Mouse (Mus musculus): ENCODE data around the gene Stk16.
"Not testable (repeated sequence)": the region's sequence is repeated elsewhere in the genome, so short reads cannot be mapped to it uniquely, and the experiment has no call there.

Stk16 gene

GRCm38 (mm10) chr1:75214442-75214841 is 3.8 kb downstream of the Stk16 start:
- DNase-seq = no peak

- no peak for DNase-seq
These were observed 4.2 kb downstream of the Stk16 start for GRCm38 (mm10) chr1:75214886-75215285.

GRCm38 (mm10) chr1:75215785-75216184 is 5.1 kb downstream of the Stk16 start:
- no peak for DNase-seq

GRCm38 (mm10) chr1:75216797-75217585 is 6.4 kb downstream of the Stk16 start:
- no peak for DNase-seq

GRCm38 (mm10) chr1:75217893-75218226 is 7.2 kb downstream of the Stk16 start:
- DNase-seq = no peak

GRCm38 (mm10) chr1:75218227-75219001 is 7.8 kb downstream of the Stk16 start:
- peak; percentile 72 for DNase-seq

- peak; percentile 97 for DNase-seq
These were observed 8.4 kb downstream of the Stk16 start for GRCm38 (mm10) chr1:75219078-75219477.

- DNase-seq = no peak
These were observed 8.9 kb downstream of the Stk16 start, which contains the start of gene Tuba4a for GRCm38 (mm10) chr1:75219531-75219930. Gene Tuba4a (minus strand): TSS chr1:75219865.

- DNase-seq = no peak
These were observed 10.9 kb downstream of the Stk16 start for GRCm38 (mm10) chr1:75221538-75221937.

GRCm38 (mm10) chr1:75222926-75223325 is 12.3 kb downstream of the Stk16 start:
- DNase-seq = no peak

- no peak for DNase-seq
These were observed 12.9 kb downstream of the Stk16 start for GRCm38 (mm10) chr1:75223532-75223931.

- DNase-seq = no peak
These were observed 14.8 kb downstream of the Stk16 start for GRCm38 (mm10) chr1:75225473-75225872.

GRCm38 (mm10) chr1:75226138-75226537 is 15.5 kb downstream of the Stk16 start:
- DNase-seq = no peak

GRCm38 (mm10) chr1:75227653-75228052 is 17.0 kb downstream of the Stk16 start:
- no peak for DNase-seq

- DNase-seq = no peak
These were observed 18.5 kb downstream of the Stk16 start for GRCm38 (mm10) chr1:75229158-75229557.

- DNase-seq = no peak
These were observed 19.8 kb downstream of the Stk16 start for GRCm38 (mm10) chr1:75230335-75230994.

GRCm38 (mm10) chr1:75231224-75231623 is 20.6 kb downstream of the Stk16 start:
- DNase-seq = no peak

- DNase-seq = no peak
These were observed 21.1 kb downstream of the Stk16 start, which contains the start of gene A630095N17Rik for GRCm38 (mm10) chr1:75231664-75232152. Gene A630095N17Rik (minus strand): TSS chr1:75232102.

- not testable (repeated sequence) for DNase-seq
These were observed 21.9 kb downstream of the Stk16 start for GRCm38 (mm10) chr1:75232489-75232888.

- peak; percentile 88 for DNase-seq
These were observed 24.0 kb downstream of the Stk16 start for GRCm38 (mm10) chr1:75234606-75235005.

GRCm38 (mm10) chr1:75236117-75237050 is 25.7 kb downstream of the Stk16 start, which contains the start of gene Dnajb2:
Gene Dnajb2 (plus strand): TSS chr1:75236406.
- DNase-seq = peak; percentile 93

GRCm38 (mm10) chr1:75239591-75239990 is 29.0 kb downstream of the Stk16 start:
- DNase-seq = no peak
